Mouse (Mus musculus) testis, postnatal 14 days (tissue): ENCODE measurements at regions not wholly inside any gene's neighbourhood (a gene's known extent, or its start where the extent isn't known, plus 50 kb on each side); places are given as distances from the start of the nearest gene placed in this dataset.

ENCODE experiments used
- DNase-seq: peaks from one replicate; pipeline ENCODE4 v3.0.0; 2021; ENCODE audit warnings: low spot score

- no peak for DNase-seq
These were observed 96.7 kb upstream of the Ppp1r26 start for GRCm38 (mm10) chr2:28349911-28350310.

- no peak for DNase-seq
These were observed 95.2 kb upstream of the Ppp1r26 start for GRCm38 (mm10) chr2:28351445-28351844.

- DNase-seq = no peak
These were observed 93.7 kb upstream of the Ppp1r26 start for GRCm38 (mm10) chr2:28352903-28353302.

- DNase-seq = no peak
These were observed 84.4 kb upstream of the Ppp1r26 start for GRCm38 (mm10) chr2:28362199-28362598.

- DNase-seq = no peak
These were observed 82.0 kb upstream of the Ppp1r26 start for GRCm38 (mm10) chr2:28364623-28365022.

- no peak for DNase-seq
These were observed 80.8 kb upstream of the Ppp1r26 start for GRCm38 (mm10) chr2:28365756-28366155.

GRCm38 (mm10) chr2:28374838-28375237 is 71.8 kb upstream of the Ppp1r26 start:
- DNase-seq = peak; percentile 44

- no peak for DNase-seq
These were observed 68.4 kb upstream of the Ppp1r26 start for GRCm38 (mm10) chr2:28377948-28378822.

- no peak for DNase-seq
These were observed 64.4 kb upstream of the Ppp1r26 start for GRCm38 (mm10) chr2:28382051-28382802.

- DNase-seq = no peak
These were observed 61.7 kb upstream of the Ppp1r26 start for GRCm38 (mm10) chr2:28384875-28385274.

- DNase-seq = no peak
These were observed 59.8 kb upstream of the Ppp1r26 start for GRCm38 (mm10) chr2:28386784-28387183.

GRCm38 (mm10) chr2:28387422-28387836 is 59.2 kb upstream of the Ppp1r26 start:
- DNase-seq = peak; percentile 7

- DNase-seq = no peak
These were observed 58.7 kb upstream of the Ppp1r26 start for GRCm38 (mm10) chr2:28387926-28388325.

GRCm38 (mm10) chr2:28389703-28390102 is 56.9 kb upstream of the Ppp1r26 start:
- no peak for DNase-seq

GRCm38 (mm10) chr2:28395391-28395790 is 51.2 kb upstream of the Ppp1r26 start:
- DNase-seq = no peak
